Comparison of ENCODE assay signal across 29 mouse cellular contexts in the genomic region with DNA sequence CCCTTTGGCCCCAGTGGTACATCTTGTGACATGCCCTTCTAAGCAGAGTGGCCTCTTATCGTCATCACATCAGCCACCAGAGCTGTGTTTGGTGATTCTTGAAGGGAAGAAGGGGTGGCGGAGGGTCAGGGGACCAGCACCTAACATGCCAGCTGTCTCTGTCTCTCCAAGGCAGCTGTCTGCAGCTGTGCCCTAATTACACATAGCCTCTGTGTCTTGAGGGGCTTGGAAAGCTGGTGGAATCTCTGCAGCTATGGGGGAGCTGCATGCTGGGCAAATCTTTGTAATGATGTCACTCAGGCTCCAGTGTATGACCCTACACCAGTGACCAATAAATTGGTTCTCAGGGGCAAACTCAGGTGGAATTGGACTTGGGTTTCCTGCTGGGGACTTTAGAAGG. TPM values are rescaled to one million over a fixed set of nuclear protein-coding genes. Genes with fewer than 3 reads are reported as not detected.
DNase-seq lines count a peak whose midpoint lies in the region; ATAC-seq and TF ChIP-seq lines count a peak whose summit lies in the region.
"Had no signal": no experiment of that assay in that cellular context is flagged by ENCODE, and none has a peak within 500 bp of the region (broad histone marks: within the 10 kb centered on the region; RNA-seq: fewer than 3 reads in every experiment).

No protein-coding gene starts in this region.

- TF ChIP-seq RAD21 in CH12.LX (IDR thresholded peaks at IDR 0.05; ENCODE audit: low read depth, low read length) = no peak

- DNase-seq in liver, embryonic 11.5 days (ENCODE audit: low spot score) = peak; percentile 24
- no peak for DNase-seq in liver, postnatal 0 days
- DNase-seq in CH12.LX (ENCODE audit: extremely low read depth) = no peak
- peak; percentile 51 for DNase-seq in embryonic facial prominence, embryonic 14.5 days (ENCODE audit: low spot score)
- DNase-seq in ovary, postnatal 36 days (ENCODE audit: low spot score) = no peak
- DNase-seq in cerebellum, adult 9-11 months = no peak
- DNase-seq in urinary bladder, postnatal 36 days (ENCODE audit: low spot score in 2 of 2) = no peak
- DNase-seq: adrenal gland, postnatal 10 days; B cell, adult 2 months; cerebellum, adult 11 months; cerebellum, adult 9-10 months; heart, adult 2 months; kidney, adult 8-10 months; kidney, postnatal 4 days; layer of hippocampus, postnatal 36 days; left cerebral cortex, postnatal 4 days; liver, embryonic 13.5 days; lung, adult 2 months; lung, postnatal 14 days had no signal

- H3K4me2 ChIP-seq in liver, embryonic 11.5 days = no peak overlapping the region
- no peak overlapping the region for H3K4me2 ChIP-seq in liver, postnatal 0 days (ENCODE audit: low read depth, low read length)
- H3K4me2 ChIP-seq in CH12.LX (ENCODE audit: insufficient read depth, low read depth, poor library complexity, severe bottlenecking) = no peak overlapping the region
- no peak overlapping the region for H3K4me2 ChIP-seq in embryonic facial prominence, embryonic 14.5 days (ENCODE audit: low read depth, low read length)
- no peak overlapping the region for H3K4me2 ChIP-seq in limb, embryonic 13.5 days (replicated peaks)
- H3K4me2 ChIP-seq: heart, embryonic 12.5 days; intestine, embryonic 15.5 days; liver, embryonic 13.5 days; midbrain, embryonic 12.5 days; neural tube, embryonic 13.5 days had no signal

- no peaks in the 10 kb centered on the region for H3K9me3 ChIP-seq in liver, embryonic 11.5 days (ENCODE audit: control insufficient read depth, low read length)
- H3K9me3 ChIP-seq in liver, postnatal 0 days (ENCODE audit: low read length) = no peaks in the 10 kb centered on the region
- peaks cover 12% of the 10 kb centered on the region for H3K9me3 ChIP-seq in CH12.LX (replicated peaks; ENCODE audit: low read length)
- H3K9me3 ChIP-seq in embryonic facial prominence, embryonic 14.5 days (ENCODE audit: control insufficient read depth, low read length) = no peaks in the 10 kb centered on the region
- no peaks in the 10 kb centered on the region for H3K9me3 ChIP-seq in limb, embryonic 13.5 days
- H3K9me3 ChIP-seq: G1E; heart, embryonic 12.5 days; intestine, embryonic 15.5 days; liver, embryonic 13.5 days; midbrain, embryonic 12.5 days; neural tube, embryonic 13.5 days had no signal

- no peak for TF ChIP-seq EP300 in liver, postnatal 0 days (IDR thresholded peaks at IDR 0.05; ENCODE audit: low read depth)
- TF ChIP-seq EP300 in CH12.LX (IDR thresholded peaks at IDR 0.05; ENCODE audit: low read length) = no peak

- no peaks in the 10 kb centered on the region for H3K36me3 ChIP-seq in liver, embryonic 11.5 days (ENCODE audit: control insufficient read depth, insufficient read depth, low read length)
- H3K36me3 ChIP-seq in liver, postnatal 0 days (replicated peaks; ENCODE audit: insufficient read depth, low read length) = no peaks in the 10 kb centered on the region
- H3K36me3 ChIP-seq in CH12.LX (replicated peaks in 1 of 2; ENCODE audit: control insufficient read depth in 1 of 2, insufficient read depth in 1 of 2, low read length in 1 of 2) = peaks cover 0 to 7% of the 10 kb centered on the region in 2 experiments
- peaks cover 8% of the 10 kb centered on the region; the same call in 1 of the 2 replicates for H3K36me3 ChIP-seq in embryonic facial prominence, embryonic 14.5 days (ENCODE audit: control insufficient read depth, insufficient read depth, low read length)
- peaks cover 15% of the 10 kb centered on the region for H3K36me3 ChIP-seq in limb, embryonic 13.5 days
- H3K36me3 ChIP-seq: intestine, embryonic 15.5 days; liver, embryonic 13.5 days had no signal

- TF ChIP-seq CTCF in liver, postnatal 0 days (IDR thresholded peaks at IDR 0.05; ENCODE audit: low read depth) = no peak
- TF ChIP-seq CTCF in CH12.LX (conservative IDR thresholded peaks at IDR 0.05 in 1 of 2, IDR thresholded peaks at IDR 0.05 in 1 of 2; ENCODE audit: low read depth in 2 of 2, low read length in 2 of 2) = no peak

- no peaks in the 10 kb centered on the region for H3K79me2 ChIP-seq in CH12.LX (replicated peaks; ENCODE audit: control insufficient read depth, extremely low read depth, insufficient read depth, poor library complexity, severe bottlenecking)

- dilution Hi-C loops in CH12.LX (cut with MboI; ENCODE audit: extremely low pct_ligation_motif_present, extremely low pct_unique_long_range_greater_than_20kb, low sequenced_read_pairs) = no loop called here

- no peak for TF ChIP-seq POLR2A in CH12.LX (IDR thresholded peaks at IDR 0.05; ENCODE audit: low read depth, low read length)

- H3K27ac ChIP-seq in liver, embryonic 11.5 days (ENCODE audit: low read depth, low read length) = no peak overlapping the region
- no peak overlapping the region for H3K27ac ChIP-seq in liver, postnatal 0 days (ENCODE audit: low read depth)
- peak overlapping the region; percentile 22; the same call in 1 of the 2 replicates for H3K27ac ChIP-seq in CH12.LX (ENCODE audit: insufficient read depth, low read depth)
- no peak overlapping the region for H3K27ac ChIP-seq in embryonic facial prominence, embryonic 14.5 days (replicated peaks; ENCODE audit: low read depth, low read length)
- no peak overlapping the region for H3K27ac ChIP-seq in limb, embryonic 13.5 days
- H3K27ac ChIP-seq: heart, adult 2 months; intestine, embryonic 15.5 days; kidney, postnatal 0 days; liver, embryonic 13.5 days; midbrain, embryonic 12.5 days; neural tube, embryonic 13.5 days had no signal

- peaks cover 7% of the 10 kb centered on the region; the same call in 1 of the 2 replicates for H3K4me1 ChIP-seq in liver, embryonic 11.5 days (replicated peaks; ENCODE audit: control insufficient read depth, insufficient read depth, low read length)
- H3K4me1 ChIP-seq in liver, postnatal 0 days (ENCODE audit: insufficient read depth) = no peaks in the 10 kb centered on the region
- H3K4me1 ChIP-seq in CH12.LX (ENCODE audit: control insufficient read depth in 1 of 2, insufficient read depth in 2 of 2) = peaks cover 12 to 32% of the 10 kb centered on the region in 2 experiments
- no peaks in the 10 kb centered on the region for H3K4me1 ChIP-seq in embryonic facial prominence, embryonic 14.5 days (ENCODE audit: control insufficient read depth, insufficient read depth, low read length)
- H3K4me1 ChIP-seq in limb, embryonic 13.5 days = 0 out of 2 replicates have a peak, but pooled peaks cover 5% of the 10 kb centered on the region
- H3K4me1 ChIP-seq: heart, embryonic 12.5 days; intestine, embryonic 15.5 days; midbrain, embryonic 12.5 days; neural tube, embryonic 13.5 days had no signal

- no peak for ATAC-seq in liver, embryonic 11.5 days (replicated peaks; ENCODE audit: low FRiP score)
- no peak for ATAC-seq in liver, postnatal 0 days
- ATAC-seq in embryonic facial prominence, embryonic 14.5 days (ENCODE audit: low read depth) = peak; percentile 55; the same call in 1 of the 2 replicates
- ATAC-seq in limb, embryonic 13.5 days (ENCODE audit: low FRiP score, low read depth) = 0 out of 2 replicates have a peak, but pooled peaks have one; percentile 58
- ATAC-seq: forebrain, embryonic 16.5 days; hindbrain, embryonic 16.5 days had no signal

- peaks cover 9% of the 10 kb centered on the region; the same call in 1 of the 2 replicates for H3K27me3 ChIP-seq in liver, embryonic 11.5 days (replicated peaks; ENCODE audit: control insufficient read depth, insufficient read depth, low read length)
- H3K27me3 ChIP-seq in liver, postnatal 0 days (ENCODE audit: insufficient read depth, low read length) = 0 out of 2 replicates have a peak, but pooled peaks cover 2% of the 10 kb centered on the region
- no peaks in the 10 kb centered on the region for H3K27me3 ChIP-seq in CH12.LX (replicated peaks)
- H3K27me3 ChIP-seq in embryonic facial prominence, embryonic 14.5 days (replicated peaks; ENCODE audit: control insufficient read depth, insufficient read depth, low read length) = no peaks in the 10 kb centered on the region
- no peaks in the 10 kb centered on the region for H3K27me3 ChIP-seq in limb, embryonic 13.5 days
- H3K27me3 ChIP-seq: intestine, embryonic 15.5 days; neural tube, embryonic 13.5 days had no signal

- no peak overlapping the region for H3K9ac ChIP-seq in liver, embryonic 11.5 days (ENCODE audit: low read depth, low read length)
- H3K9ac ChIP-seq in liver, postnatal 0 days (replicated peaks) = no peak overlapping the region
- H3K9ac ChIP-seq in CH12.LX (ENCODE audit: insufficient read depth, low read depth) = no peak overlapping the region
- H3K9ac ChIP-seq in embryonic facial prominence, embryonic 14.5 days (ENCODE audit: low read depth, low read length) = no peak overlapping the region
- H3K9ac ChIP-seq in limb, embryonic 13.5 days = no peak overlapping the region
- H3K9ac ChIP-seq: heart, embryonic 12.5 days; intestine, embryonic 15.5 days; liver, embryonic 13.5 days; midbrain, embryonic 12.5 days; neural tube, embryonic 13.5 days had no signal

- in situ Hi-C loops in CH12.LX (cut with MboI; ENCODE audit: low pct_ligation_motif_present, low pct_unique_long_range_greater_than_20kb, low sequenced_read_pairs) = no loop called here

- WGBS in liver, embryonic 11.5 days = 76% methylated on average over 2 of the region's 2 CpGs
- WGBS in liver, postnatal 0 days (ENCODE audit: insufficient replicate concordance) = 65% methylated on average over 2 of the region's 2 CpGs
- WGBS in embryonic facial prominence, embryonic 14.5 days = 69% methylated on average over 2 of the region's 2 CpGs
- 85% methylated on average over 2 of the region's 2 CpGs for WGBS in limb, embryonic 13.5 days

- no peak overlapping the region for H3K4me3 ChIP-seq in liver, embryonic 11.5 days (ENCODE audit: low read depth, low read length)
- no peak overlapping the region for H3K4me3 ChIP-seq in liver, postnatal 0 days (ENCODE audit: low read depth, low read length)
- H3K4me3 ChIP-seq in CH12.LX (replicated peaks in 1 of 3; ENCODE audit: low read depth in 2 of 3, low read length in 2 of 3, poor library complexity in 1 of 3) = no peak overlapping the region
- H3K4me3 ChIP-seq in embryonic facial prominence, embryonic 14.5 days (ENCODE audit: low read depth, low read length) = no peak overlapping the region
- no peak overlapping the region for H3K4me3 ChIP-seq in limb, embryonic 13.5 days
- H3K4me3 ChIP-seq: gastrocnemius, adult 2 months; heart, adult 2 months; heart, embryonic 12.5 days; intestine, embryonic 15.5 days; liver, embryonic 13.5 days; midbrain, embryonic 12.5 days; neural tube, embryonic 13.5 days had no signal

RNA-seq across cellular contexts. Expression of a gene that starts 10.8 kb away (rescaled TPM):
- 20.6 and 21.4 TPM in 2 replicates for polyA plus RNA-seq in liver, embryonic 11.5 days (2014; fragmentation: Nextera tagmentation; extraction: Ambion mirVana)
- 4.5 and 5.0 TPM in 2 replicates for polyA plus RNA-seq in liver, postnatal 0 days (2015; fragmentation: Nextera tagmentation; extraction: Ambion mirVana)
- total RNA-seq in CH12.LX (2012; rRNA removed) = 28.2 and 33.2 TPM in 2 replicates
- total RNA-seq in CH12.LX (2014; rRNA removed) = 8.5 and 8.9 TPM in 2 replicates
- polyA plus RNA-seq in CH12.LX (2012; ENCODE audit: insufficient read length, low read depth) = 5.2 and 6.0 TPM in 2 replicates
- 47.9 and 49.4 TPM in 2 replicates for polyA plus RNA-seq in embryonic facial prominence, embryonic 14.5 days (2014; fragmentation: Nextera tagmentation; extraction: Ambion mirVana)
- 75.2 and 75.7 TPM in 2 replicates for polyA plus RNA-seq in limb, embryonic 13.5 days (2015; fragmentation: Nextera tagmentation; extraction: Ambion mirVana)

RNA-seq across cellular contexts. Expression of a gene that starts 12.1 kb away (rescaled TPM):
- 215 and 229 TPM in 2 replicates for polyA plus RNA-seq in liver, embryonic 11.5 days (2014; fragmentation: Nextera tagmentation; extraction: Ambion mirVana)
- polyA plus RNA-seq in liver, postnatal 0 days (2015; fragmentation: Nextera tagmentation; extraction: Ambion mirVana) = 119 and 120 TPM in 2 replicates
- total RNA-seq in CH12.LX (2012; rRNA removed) (150 and 180 TPM in 2 replicates), CH12.LX (2014; rRNA removed) (80.1 and 94.4 TPM in 2 replicates)
- 123 and 133 TPM in 2 replicates for polyA plus RNA-seq in CH12.LX (2012; ENCODE audit: insufficient read length, low read depth)
- polyA plus RNA-seq in embryonic facial prominence, embryonic 14.5 days (2014; fragmentation: Nextera tagmentation; extraction: Ambion mirVana) = 115 and 123 TPM in 2 replicates
- 151 and 152 TPM in 2 replicates for polyA plus RNA-seq in limb, embryonic 13.5 days (2015; fragmentation: Nextera tagmentation; extraction: Ambion mirVana)

RNA-seq across cellular contexts. Expression of a gene that starts 16.3 kb away (rescaled TPM):
- polyA plus RNA-seq in liver, embryonic 11.5 days (2014; fragmentation: Nextera tagmentation; extraction: Ambion mirVana) = 94.1 and 98.2 TPM in 2 replicates
- polyA plus RNA-seq in liver, postnatal 0 days (2015; fragmentation: Nextera tagmentation; extraction: Ambion mirVana) = 30.3 and 31.0 TPM in 2 replicates
- total RNA-seq in CH12.LX (2012; rRNA removed) = 59.3 and 62.8 TPM in 2 replicates
- 49.8 and 57.4 TPM in 2 replicates for total RNA-seq in CH12.LX (2014; rRNA removed)
- polyA plus RNA-seq in CH12.LX (2012; ENCODE audit: insufficient read length, low read depth) = 65.8 and 78.1 TPM in 2 replicates
- 100 and 105 TPM in 2 replicates for polyA plus RNA-seq in embryonic facial prominence, embryonic 14.5 days (2014; fragmentation: Nextera tagmentation; extraction: Ambion mirVana)
- 98.8 and 105 TPM in 2 replicates for polyA plus RNA-seq in limb, embryonic 13.5 days (2015; fragmentation: Nextera tagmentation; extraction: Ambion mirVana)

RNA-seq across cellular contexts. Expression of a gene that starts 33.1 kb away (rescaled TPM):
- 0.60 and 0.96 TPM in 2 replicates for polyA plus RNA-seq in liver, embryonic 11.5 days (2014; fragmentation: Nextera tagmentation; extraction: Ambion mirVana)
- 0.14 and 0.27 TPM in 2 replicates for polyA plus RNA-seq in liver, postnatal 0 days (2015; fragmentation: Nextera tagmentation; extraction: Ambion mirVana)
- total RNA-seq in CH12.LX (2012; rRNA removed) = 5.5 and 6.7 TPM in 2 replicates
- 1.8 and 1.9 TPM in 2 replicates for total RNA-seq in CH12.LX (2014; rRNA removed)
- polyA plus RNA-seq in CH12.LX (2012; ENCODE audit: insufficient read length, low read depth) = 1.8 and 2.1 TPM in 2 replicates
- 2.0 and 2.1 TPM in 2 replicates for polyA plus RNA-seq in embryonic facial prominence, embryonic 14.5 days (2014; fragmentation: Nextera tagmentation; extraction: Ambion mirVana)
- polyA plus RNA-seq in limb, embryonic 13.5 days (2015; fragmentation: Nextera tagmentation; extraction: Ambion mirVana) = 1.5 and 1.7 TPM in 2 replicates

RNA-seq across cellular contexts. Expression of a gene that starts 35.2 kb away (rescaled TPM):
- polyA plus RNA-seq in liver, embryonic 11.5 days (2014; fragmentation: Nextera tagmentation; extraction: Ambion mirVana) = 9.5 and 10.4 TPM in 2 replicates
- 4.5 and 4.9 TPM in 2 replicates for polyA plus RNA-seq in liver, postnatal 0 days (2015; fragmentation: Nextera tagmentation; extraction: Ambion mirVana)
- total RNA-seq in CH12.LX (2012; rRNA removed) (26.7 and 29.0 TPM in 2 replicates), CH12.LX (2014; rRNA removed) (19.5 and 20.7 TPM in 2 replicates)
- polyA plus RNA-seq in CH12.LX (2012; ENCODE audit: insufficient read length, low read depth) = 17.4 and 21.6 TPM in 2 replicates
- polyA plus RNA-seq in embryonic facial prominence, embryonic 14.5 days (2014; fragmentation: Nextera tagmentation; extraction: Ambion mirVana) = 5.3 and 6.8 TPM in 2 replicates
- 23.6 and 25.0 TPM in 2 replicates for polyA plus RNA-seq in limb, embryonic 13.5 days (2015; fragmentation: Nextera tagmentation; extraction: Ambion mirVana)

Comparison
In these comparisons a context has a peak if more than half of its experiments do, and no peak if none do; other contexts are left out.
1. DNase-seq: peak in liver, embryonic 11.5 days (single experiment) and embryonic facial prominence, embryonic 14.5 days (single experiment); none in liver, postnatal 0 days (single experiment), CH12.LX (single experiment), ovary, postnatal 36 days (single experiment), cerebellum, adult 9-11 months (single experiment) and urinary bladder, postnatal 36 days (0 of 2).
2. ATAC-seq: peak in embryonic facial prominence, embryonic 14.5 days (single experiment) and limb, embryonic 13.5 days (single experiment); none in liver, embryonic 11.5 days (single experiment) and liver, postnatal 0 days (single experiment).